Mouse (Mus musculus): ENCODE measurements around the gene Slc7a11. TPM values are rescaled to one million over a fixed set of nuclear protein-coding genes. Genes with fewer than 3 reads are reported as not detected.

The Slc7a11 gene
- total RNA-seq, 2 experiments from 2014 or later = 0.09 TPM; not detected in 1

- ATAC-seq (replicated peaks; ENCODE audit: low FRiP score, low TSS enrichment, poor library complexity, severe bottlenecking) = no peak
Measured at GRCm38 (mm10) chr3:50033325-50033724, 410.1 kb downstream of the Slc7a11 start.

- no peak for ATAC-seq (replicated peaks; ENCODE audit: low FRiP score, low TSS enrichment, poor library complexity, severe bottlenecking)
Measured at GRCm38 (mm10) chr3:50026039-50026438, 417.4 kb downstream of the Slc7a11 start.

- no peak for ATAC-seq (replicated peaks; ENCODE audit: low FRiP score, low TSS enrichment, poor library complexity, severe bottlenecking)
Measured at GRCm38 (mm10) chr3:50014396-50014795, 429.0 kb downstream of the Slc7a11 start.

GRCm38 (mm10) chr3:50012012-50012411 is 431.4 kb downstream of the Slc7a11 start:
- no peak for ATAC-seq (replicated peaks; ENCODE audit: low FRiP score, low TSS enrichment, poor library complexity, severe bottlenecking)

- ATAC-seq (replicated peaks; ENCODE audit: low FRiP score, low TSS enrichment, poor library complexity, severe bottlenecking) = no peak
Measured at GRCm38 (mm10) chr3:50003970-50004683, 439.3 kb downstream of the Slc7a11 start.

GRCm38 (mm10) chr3:50002067-50002466 is 441.3 kb downstream of the Slc7a11 start:
- no peak for ATAC-seq (replicated peaks; ENCODE audit: low FRiP score, low TSS enrichment, poor library complexity, severe bottlenecking)

- ATAC-seq (replicated peaks; ENCODE audit: low FRiP score, low TSS enrichment, poor library complexity, severe bottlenecking) = no peak
Measured at GRCm38 (mm10) chr3:50001635-50002034, 441.8 kb downstream of the Slc7a11 start.

GRCm38 (mm10) chr3:49992891-49993290 is 450.5 kb downstream of the Slc7a11 start:
- ATAC-seq (replicated peaks; ENCODE audit: low FRiP score, low TSS enrichment, poor library complexity, severe bottlenecking) = no peak

- no peak for ATAC-seq (replicated peaks; ENCODE audit: low FRiP score, low TSS enrichment, poor library complexity, severe bottlenecking)
Measured at GRCm38 (mm10) chr3:49987236-49987635, 456.2 kb downstream of the Slc7a11 start.

- no peak for ATAC-seq (replicated peaks; ENCODE audit: low FRiP score, low TSS enrichment, poor library complexity, severe bottlenecking)
Measured at GRCm38 (mm10) chr3:49984795-49985194, 458.6 kb downstream of the Slc7a11 start.

GRCm38 (mm10) chr3:49983429-49984268 is 459.8 kb downstream of the Slc7a11 start:
- no peak for ATAC-seq (replicated peaks; ENCODE audit: low FRiP score, low TSS enrichment, poor library complexity, severe bottlenecking)

GRCm38 (mm10) chr3:49973994-49974393 is 469.4 kb downstream of the Slc7a11 start:
- ATAC-seq (replicated peaks; ENCODE audit: low FRiP score, low TSS enrichment, poor library complexity, severe bottlenecking) = no peak

GRCm38 (mm10) chr3:49965569-49965968 is 477.8 kb downstream of the Slc7a11 start:
- ATAC-seq (replicated peaks; ENCODE audit: low FRiP score, low TSS enrichment, poor library complexity, severe bottlenecking) = no peak

GRCm38 (mm10) chr3:49960581-49960980 is 482.8 kb downstream of the Slc7a11 start:
- no peak for ATAC-seq (replicated peaks; ENCODE audit: low FRiP score, low TSS enrichment, poor library complexity, severe bottlenecking)

GRCm38 (mm10) chr3:49946845-49947244 is 496.6 kb downstream of the Slc7a11 start:
- no peak for ATAC-seq (replicated peaks; ENCODE audit: low FRiP score, low TSS enrichment, poor library complexity, severe bottlenecking)

- no peak for ATAC-seq (replicated peaks; ENCODE audit: low FRiP score, low TSS enrichment, poor library complexity, severe bottlenecking)
Measured at GRCm38 (mm10) chr3:49944783-49945182, 498.6 kb downstream of the Slc7a11 start.

GRCm38 (mm10) chr3:49937611-49938010 is 505.8 kb downstream of the Slc7a11 start:
- ATAC-seq (replicated peaks; ENCODE audit: low FRiP score, low TSS enrichment, poor library complexity, severe bottlenecking) = no peak

GRCm38 (mm10) chr3:49929496-49929895 is 513.9 kb downstream of the Slc7a11 start:
- ATAC-seq (replicated peaks; ENCODE audit: low FRiP score, low TSS enrichment, poor library complexity, severe bottlenecking) = no peak

GRCm38 (mm10) chr3:49928509-49929263 is 514.7 kb downstream of the Slc7a11 start:
- ATAC-seq (replicated peaks; ENCODE audit: low FRiP score, low TSS enrichment, poor library complexity, severe bottlenecking) = no peak

GRCm38 (mm10) chr3:49913929-49914328 is 529.5 kb downstream of the Slc7a11 start:
- no peak for ATAC-seq (replicated peaks; ENCODE audit: low FRiP score, low TSS enrichment, poor library complexity, severe bottlenecking)
